Mouse (Mus musculus) ES-Bruce4 (cell line): ENCODE data around the gene Ddx59. TPM values are rescaled to one million over a fixed set of nuclear protein-coding genes. Genes with fewer than 3 reads are reported as not detected.

Source experiments
- H3K27ac ChIP-seq: 2 replicates; pipeline ENCODE4 v1.5.1; 2012; ENCODE audit warnings: low read length, inconsistent platforms; ENCODE audit not compliant: insufficient read depth
- H3K27me3 ChIP-seq: 2 replicates; pipeline ENCODE4 v1.6.1; 2012; ENCODE audit warnings: mild to moderate bottlenecking, low read length, inconsistent platforms; ENCODE audit not compliant: control insufficient read depth, poor library complexity, insufficient read depth, severe bottlenecking
- H3K36me3 ChIP-seq: 2 replicates; pipeline ENCODE4 v1.6.1; 2012; ENCODE audit warnings: inconsistent platforms, mild to moderate bottlenecking, low read length, moderate library complexity; ENCODE audit not compliant: control insufficient read depth, poor library complexity, insufficient read depth, severe bottlenecking
- H3K4me1 ChIP-seq: one replicate; pipeline ENCODE4 v1.8.1; 2011; ENCODE audit warnings: low read length; ENCODE audit not compliant: control insufficient read depth, insufficient read depth
- H3K4me3 ChIP-seq: 2 replicates; pipeline ENCODE4 v1.5.1; 2011; ENCODE audit warnings: low read depth, mild to moderate bottlenecking, low read length
- H3K9ac ChIP-seq: 2 replicates; pipeline ENCODE4 v1.6.1; 2012; ENCODE audit warnings: low read depth, mild to moderate bottlenecking, inconsistent platforms; ENCODE audit not compliant: poor library complexity, severe bottlenecking
- H3K9me3 ChIP-seq: replicated peaks from 2 replicates; pipeline ENCODE4 v1.6.1; 2012; ENCODE audit warnings: mild to moderate bottlenecking, low read length, inconsistent platforms; ENCODE audit not compliant: control insufficient read depth, poor library complexity, insufficient read depth, severe bottlenecking
- CTCF ChIP-seq: IDR thresholded peaks from one replicate; pipeline ENCODE4 v1.8.1; 2011; ENCODE audit warnings: low read depth, low read length
- EP300 ChIP-seq: IDR thresholded peaks from 2 replicates; pipeline ENCODE4 v1.6.1; 2011; ENCODE audit warnings: low read depth, low read length; ENCODE audit not compliant: insufficient read depth
- POLR2A ChIP-seq: IDR thresholded peaks from one replicate; pipeline ENCODE4 v1.8.1; 2011; ENCODE audit warnings: low read length; ENCODE audit not compliant: insufficient read depth
- polyA plus RNA-seq: library from polyadenylated mRNA; stranded (reverse); fragments of >200 nt; gene quantifications from 2 replicates; pipeline ENCODE4 v1.2.4, GENCODE M21; 2011; ENCODE audit warnings: low read depth; ENCODE audit not compliant: missing spikeins, insufficient read depth, insufficient read length

Gene Ddx59
- polyA plus RNA-seq, 1 experiment: 22.0 TPM

GRCm38 (mm10) chr1:136381583-136381982, 33.5 kb upstream of the Ddx59 start:
- no peaks in the 10 kb centered on the region for H3K27me3 ChIP-seq
- H3K4me3 ChIP-seq: no peak overlapping the region
- no peak overlapping the region for H3K27ac ChIP-seq
- no peaks in the 10 kb centered on the region for H3K36me3 ChIP-seq
- H3K9ac ChIP-seq: no peak overlapping the region
- H3K9me3 ChIP-seq: no peaks in the 10 kb centered on the region
- TF ChIP-seq EP300 (no peak), POLR2A (no peak), CTCF (no peak)
- H3K4me1 ChIP-seq: no peaks in the 10 kb centered on the region

GRCm38 (mm10) chr1:136386914-136387313, 28.2 kb upstream of the Ddx59 start:
- Histone ChIP-seq H3K9me3 (no peaks in the 10 kb centered on the region), H3K36me3 (no peaks in the 10 kb centered on the region), H3K27me3 (no peaks in the 10 kb centered on the region), H3K9ac (no peak overlapping the region), H3K27ac (no peak overlapping the region), H3K4me3 (no peak overlapping the region), H3K4me1 (no peaks in the 10 kb centered on the region)
- TF ChIP-seq POLR2A (no peak), EP300 (no peak), CTCF (no peak)

- H3K9me3 ChIP-seq: no peaks in the 10 kb centered on the region
- no peak overlapping the region for H3K27ac ChIP-seq
- H3K9ac ChIP-seq: no peak overlapping the region
- TF ChIP-seq POLR2A (no peak), EP300 (no peak), CTCF (no peak)
- H3K4me3 ChIP-seq: peak overlapping the region; percentile 15; the same call in 1 of the 2 replicates
- no peaks in the 10 kb centered on the region for H3K36me3 ChIP-seq
- no peaks in the 10 kb centered on the region for H3K27me3 ChIP-seq
- H3K4me1 ChIP-seq: no peaks in the 10 kb centered on the region
These were observed 20.6 kb upstream of the Ddx59 start for GRCm38 (mm10) chr1:136394506-136394905.

- no peaks in the 10 kb centered on the region for H3K27me3 ChIP-seq
- H3K4me1 ChIP-seq: no peaks in the 10 kb centered on the region
- H3K9me3 ChIP-seq: no peaks in the 10 kb centered on the region
- H3K27ac ChIP-seq: no peak overlapping the region
- TF ChIP-seq EP300 (no peak), POLR2A (no peak), CTCF (no peak)
- H3K4me3 ChIP-seq: no peak overlapping the region
- no peak overlapping the region for H3K9ac ChIP-seq
- H3K36me3 ChIP-seq: no peaks in the 10 kb centered on the region
These were observed 20.0 kb upstream of the Ddx59 start for GRCm38 (mm10) chr1:136395073-136395472.

GRCm38 (mm10) chr1:136401281-136401680, 13.8 kb upstream of the Ddx59 start:
- H3K4me3 ChIP-seq: no peak overlapping the region
- H3K36me3 ChIP-seq: no peaks in the 10 kb centered on the region
- H3K9ac ChIP-seq: no peak overlapping the region
- H3K27me3 ChIP-seq: no peaks in the 10 kb centered on the region
- TF ChIP-seq POLR2A: no peak
- TF ChIP-seq CTCF: no peak
- TF ChIP-seq EP300: no peak
- H3K27ac ChIP-seq: no peak overlapping the region
- peaks cover 5% of the 10 kb centered on the region for H3K4me1 ChIP-seq
- H3K9me3 ChIP-seq: peaks cover 3% of the 10 kb centered on the region

- Histone ChIP-seq H3K9ac (no peak overlapping the region), H3K4me3 (no peak overlapping the region), H3K9me3 (peaks cover 4% of the 10 kb centered on the region), H3K27ac (no peak overlapping the region), H3K4me1 (peaks cover 3% of the 10 kb centered on the region), H3K27me3 (no peaks in the 10 kb centered on the region), H3K36me3 (no peaks in the 10 kb centered on the region)
- TF ChIP-seq POLR2A (no peak), CTCF (no peak), EP300 (no peak)
These were observed 5.4 kb upstream of the Ddx59 start for GRCm38 (mm10) chr1:136409631-136410030.
